In the genomic region with DNA sequence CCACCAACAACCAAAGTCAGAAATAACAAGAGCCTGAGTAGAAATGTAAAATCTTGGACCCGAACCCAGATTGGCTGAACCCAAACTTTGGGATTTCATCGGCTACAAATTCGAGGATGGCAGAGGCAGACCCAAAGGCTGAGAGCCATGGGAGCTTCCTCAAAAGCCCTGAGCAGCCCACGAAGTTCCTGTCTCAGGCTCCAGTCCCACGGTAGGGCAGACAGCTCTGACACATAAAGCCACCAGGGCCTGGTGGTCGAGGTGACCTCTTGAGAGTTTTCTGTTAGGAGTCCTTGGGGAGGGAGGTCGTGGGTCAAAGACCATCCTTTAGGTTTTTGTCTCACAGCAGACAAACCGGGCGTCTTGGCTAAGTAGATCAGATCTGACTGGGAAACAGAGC, we compare ENCODE assay signal across 8 mouse cellular contexts. TPM values are rescaled to one million over a fixed set of nuclear protein-coding genes. Genes with fewer than 3 reads are reported as not detected.
DNase-seq lines count a peak whose midpoint lies in the region; ATAC-seq and TF ChIP-seq lines count a peak whose summit lies in the region.

No protein-coding gene starts in this region.

- peak overlapping the region; percentile 87 for H3K4me2 ChIP-seq in kidney, postnatal 0 days (ENCODE audit: low read length)
- H3K4me2 ChIP-seq in hindbrain, embryonic 13.5 days: peak overlapping the region; percentile 69

- TF ChIP-seq CTCF in kidney, postnatal 0 days (IDR thresholded peaks at IDR 0.05; ENCODE audit: low read depth): no peak

- H3K36me3 ChIP-seq in kidney, postnatal 0 days (ENCODE audit: insufficient read depth, low read length): peaks cover 12% of the 10 kb centered on the region
- 0 out of 2 replicates have a peak, but pooled peaks cover 5% of the 10 kb centered on the region for H3K36me3 ChIP-seq in embryonic facial prominence, embryonic 10.5 days (replicated peaks)
- H3K36me3 ChIP-seq in hindbrain, embryonic 13.5 days: peaks cover 6% of the 10 kb centered on the region

- H3K9me3 ChIP-seq in kidney, postnatal 0 days (replicated peaks; ENCODE audit: low read length): no peaks in the 10 kb centered on the region
- H3K9me3 ChIP-seq in embryonic facial prominence, embryonic 10.5 days: no peaks in the 10 kb centered on the region
- H3K9me3 ChIP-seq in hindbrain, embryonic 13.5 days: no peaks in the 10 kb centered on the region

- ATAC-seq in kidney, postnatal 0 days (replicated peaks; ENCODE audit: low FRiP score, low read depth): 0 out of 2 replicates have a peak, but pooled peaks have one; percentile 13
- ATAC-seq in hindbrain, embryonic 13.5 days (ENCODE audit: low FRiP score): peak; percentile 9; the same call in 1 of the 2 replicates
- peak; percentile 59 for ATAC-seq in megakaryocyte, adult 5-6 weeks (ENCODE audit: poor library complexity, severe bottlenecking)

- no peak overlapping the region for H3K9ac ChIP-seq in kidney, postnatal 0 days (ENCODE audit: low read depth, low read length)
- peak overlapping the region; percentile 82 for H3K9ac ChIP-seq in hindbrain, embryonic 13.5 days

- peak overlapping the region; percentile 58 for H3K27ac ChIP-seq in kidney, postnatal 0 days
- H3K27ac ChIP-seq in embryonic facial prominence, embryonic 10.5 days (replicated peaks): peak overlapping the region; percentile 80; the same call in 1 of the 2 replicates
- H3K27ac ChIP-seq in hindbrain, embryonic 13.5 days: no peak overlapping the region

- H3K4me3 ChIP-seq in kidney, postnatal 0 days (replicated peaks; ENCODE audit: low read depth, low read length): peak overlapping the region; percentile 56; the same call in 1 of the 2 replicates
- H3K4me3 ChIP-seq in embryonic facial prominence, embryonic 10.5 days: peak overlapping the region; percentile 69
- peak overlapping the region; percentile 65 for H3K4me3 ChIP-seq in hindbrain, embryonic 13.5 days

- 46% methylated on average over 9 of the region's 9 CpGs for WGBS in kidney, postnatal 0 days
- WGBS in embryonic facial prominence, embryonic 10.5 days: 42% methylated on average over 9 of the region's 9 CpGs
- WGBS in hindbrain, embryonic 13.5 days: 50% methylated on average over 9 of the region's 9 CpGs

- H3K4me1 ChIP-seq in kidney, postnatal 0 days (replicated peaks; ENCODE audit: insufficient read depth, low read length): no peaks in the 10 kb centered on the region
- peaks cover 12% of the 10 kb centered on the region; the same call in 1 of the 2 replicates for H3K4me1 ChIP-seq in embryonic facial prominence, embryonic 10.5 days
- H3K4me1 ChIP-seq in hindbrain, embryonic 13.5 days (replicated peaks): peaks cover 15% of the 10 kb centered on the region

- DNase-seq in kidney, postnatal 0 days (ENCODE audit: low spot score): no peak
- DNase-seq in kidney, adult 11 months: no peak
- DNase-seq in embryonic facial prominence, embryonic 10.5 days (ENCODE audit: low spot score): no peak
- DNase-seq in c-Kit-positive CD71-positive TER-119-positive erythroid progenitor cells, embryonic 14.5 days (ENCODE audit: low spot score): no peak
- DNase-seq in T-cell, adult 2 months (ENCODE audit: low spot score): no peak
- no peak for DNase-seq in cerebellum, postnatal 36 days

- no peaks in the 10 kb centered on the region for H3K27me3 ChIP-seq in kidney, postnatal 0 days (ENCODE audit: insufficient read depth, low read length)
- H3K27me3 ChIP-seq in embryonic facial prominence, embryonic 10.5 days (replicated peaks; ENCODE audit: low read depth, poor library complexity, severe bottlenecking): 0 out of 2 replicates have a peak, but pooled peaks cover 11% of the 10 kb centered on the region
- H3K27me3 ChIP-seq in hindbrain, embryonic 13.5 days: peaks cover 5% of the 10 kb centered on the region; the same call in 1 of the 2 replicates

RNA-seq across cellular contexts. Expression of gene Fuca2, which starts 1.1 kb away (rescaled TPM):
- polyA plus RNA-seq in kidney, postnatal 0 days (2015; fragmentation: Nextera tagmentation; extraction: Ambion mirVana): 191 and 212 TPM in 2 replicates
- polyA plus RNA-seq in embryonic facial prominence, embryonic 10.5 days (2016; fragmentation: Nextera tagmentation; extraction: Ambion mirVana): 27.0 and 27.1 TPM in 2 replicates
- 33.3 and 35.5 TPM in 2 replicates for polyA plus RNA-seq in hindbrain, embryonic 13.5 days (2015; fragmentation: Nextera tagmentation; extraction: Ambion mirVana)
- total RNA-seq in megakaryocyte, adult 5-6 weeks (2015): 181 and 184 TPM in 2 replicates
- 95.8 and 116 TPM in 2 replicates for total RNA-seq in megakaryocyte, adult 5-6 weeks (2017)

RNA-seq across cellular contexts. Expression of gene Phactr2, which starts 26.3 kb away (rescaled TPM):
- polyA plus RNA-seq in kidney, postnatal 0 days (2015; fragmentation: Nextera tagmentation; extraction: Ambion mirVana): 23.7 and 26.4 TPM in 2 replicates
- polyA plus RNA-seq in embryonic facial prominence, embryonic 10.5 days (2016; fragmentation: Nextera tagmentation; extraction: Ambion mirVana): 16.8 and 18.3 TPM in 2 replicates
- 6.2 and 7.8 TPM in 2 replicates for polyA plus RNA-seq in hindbrain, embryonic 13.5 days (2015; fragmentation: Nextera tagmentation; extraction: Ambion mirVana)
- total RNA-seq in megakaryocyte, adult 5-6 weeks (2015): 31.2 and 40.1 TPM in 2 replicates
- total RNA-seq in megakaryocyte, adult 5-6 weeks (2017): 30.1 and 40.2 TPM in 2 replicates

RNA-seq across cellular contexts. Expression of gene Adat2, which starts 52.2 kb away (rescaled TPM):
- polyA plus RNA-seq in kidney, postnatal 0 days (2015; fragmentation: Nextera tagmentation; extraction: Ambion mirVana): 4.9 and 5.6 TPM in 2 replicates
- polyA plus RNA-seq in embryonic facial prominence, embryonic 10.5 days (2016; fragmentation: Nextera tagmentation; extraction: Ambion mirVana): 5.2 and 6.1 TPM in 2 replicates
- polyA plus RNA-seq in hindbrain, embryonic 13.5 days (2015; fragmentation: Nextera tagmentation; extraction: Ambion mirVana): 2.0 and 2.1 TPM in 2 replicates
- 4.1 and 5.4 TPM in 2 replicates for total RNA-seq in megakaryocyte, adult 5-6 weeks (2015)
- 1.6 and 2.2 TPM in 2 replicates for total RNA-seq in megakaryocyte, adult 5-6 weeks (2017)

RNA-seq across cellular contexts. Expression of gene Pex3, which starts 52.5 kb away (rescaled TPM):
- polyA plus RNA-seq in kidney, postnatal 0 days (2015; fragmentation: Nextera tagmentation; extraction: Ambion mirVana): 31.3 and 31.4 TPM in 2 replicates
- polyA plus RNA-seq in embryonic facial prominence, embryonic 10.5 days (2016; fragmentation: Nextera tagmentation; extraction: Ambion mirVana): 16.3 and 19.8 TPM in 2 replicates
- 24.7 and 25.9 TPM in 2 replicates for polyA plus RNA-seq in hindbrain, embryonic 13.5 days (2015; fragmentation: Nextera tagmentation; extraction: Ambion mirVana)
- 38.1 and 38.8 TPM in 2 replicates for total RNA-seq in megakaryocyte, adult 5-6 weeks (2015)
- 23.7 and 25.5 TPM in 2 replicates for total RNA-seq in megakaryocyte, adult 5-6 weeks (2017)

Comparison
In these comparisons a context has a peak if more than half of its experiments do, and no peak if none do; other contexts are left out.
1. ATAC-seq: peak in every context shown above with its lines; median percentile 59 in megakaryocyte, adult 5-6 weeks; 13 in kidney, postnatal 0 days; 9 in hindbrain, embryonic 13.5 days.